Mouse (Mus musculus) liver, embryonic 16.5 days (tissue): ENCODE measurements around the gene Rpl36al. TPM values are rescaled to one million over a fixed set of nuclear protein-coding genes. Genes with fewer than 3 reads are reported as not detected.
A peak's percentile ranks its signal among the peaks of the same experiment; 100 is the strongest.

Experiments used
- ATAC-seq: fragments of 200-750 bp; cut with Nextera tagmentation; 2 replicates; pipeline ENCODE4 v1.8.0; 2017; ENCODE audit warnings: low read depth, mild to moderate bottlenecking, moderate number of reproducible peaks, moderate library complexity
- H3K27ac ChIP-seq: fragments of 300-500 bp; sonication (generic); 2 replicates; pipeline ENCODE4 v1.5.1; 2014; ENCODE audit warnings: mild to moderate bottlenecking, low read length
- H3K27me3 ChIP-seq: fragments of 300-500 bp; sonication (generic); 2 replicates; pipeline ENCODE4 v1.6.1; 2014; ENCODE audit warnings: low read depth, low read length, mixed read lengths; ENCODE audit not compliant: control insufficient read depth, insufficient read depth
- H3K36me3 ChIP-seq: fragments of 300-500 bp; sonication (generic); 2 replicates; pipeline ENCODE4 v1.6.1; 2014; ENCODE audit warnings: mild to moderate bottlenecking; ENCODE audit not compliant: control insufficient read depth, insufficient read depth
- H3K4me1 ChIP-seq: fragments of 300-500 bp; sonication (generic); 2 replicates; pipeline ENCODE4 v1.6.1; 2014; ENCODE audit warnings: low read depth, low read length, mixed read lengths; ENCODE audit not compliant: control insufficient read depth
- H3K4me2 ChIP-seq: fragments of 300-500 bp; sonication (generic); 2 replicates; pipeline ENCODE4 v1.6.1; 2014; ENCODE audit warnings: low read depth, low read length, mixed read lengths
- H3K4me3 ChIP-seq: fragments of 300-500 bp; sonication (generic); 2 replicates; pipeline ENCODE4 v1.5.1; 2014; ENCODE audit warnings: low read depth, mild to moderate bottlenecking, low read length
- H3K9ac ChIP-seq: fragments of 300-500 bp; sonication (generic); 2 replicates; pipeline ENCODE4 v1.6.1; 2014; ENCODE audit warnings: low read depth, low read length
- H3K9me3 ChIP-seq: fragments of 300-500 bp; sonication (generic); replicated peaks from 2 replicates; pipeline ENCODE4 v1.6.1; 2016; ENCODE audit warnings: low read length; ENCODE audit not compliant: control insufficient read depth
- WGBS: fragments of 180-500 bp; shearing (Covaris S2); extraction: QIAGEN DNeasy Blood & Tissue Kit; methylation state at CpG from one replicate; pipeline ENCODE4 v1.1.7; 2014; ENCODE audit not compliant: insufficient replicate concordance; 5-methylcytosine and 5-hydroxymethylcytosine counted together
- polyA plus RNA-seq: library from polyadenylated mRNA; unstranded; fragments of >200 nt; fragmentation: Nextera tagmentation; extraction: Ambion mirVana; gene quantifications from 2 replicates; pipeline ENCODE4 v1.2.1, GENCODE M21; 2015

Rpl36al gene
- polyA plus RNA-seq: 402 and 452 TPM in 2 replicates

GRCm38 (mm10) chr12:69183583-69184308, at the start of gene Rpl36al, which contains the start of gene Mgat2:
Rpl36al (minus strand) TSS chr12:69184083.
Mgat2 (plus strand) TSS chr12:69184157.
- peak within 1 kb of the TSS; percentile 94 for H3K9ac ChIP-seq
- ATAC-seq: peak; percentile 98
- peak within 1 kb of the TSS; percentile 94 for H3K27ac ChIP-seq
- no peaks in the 10 kb centered on the region for H3K9me3 ChIP-seq
- peaks cover 14% of the 10 kb centered on the region for H3K36me3 ChIP-seq
- under 1% methylated on average over 84 of the region's 84 CpGs for WGBS
- peaks cover 23% of the 10 kb centered on the region for H3K4me1 ChIP-seq
- peak within 1 kb of the TSS; percentile 97 for H3K4me2 ChIP-seq
- peak within 1 kb of the TSS; percentile 96 for H3K4me3 ChIP-seq
- no peaks in the 10 kb centered on the region for H3K27me3 ChIP-seq

DNA sequence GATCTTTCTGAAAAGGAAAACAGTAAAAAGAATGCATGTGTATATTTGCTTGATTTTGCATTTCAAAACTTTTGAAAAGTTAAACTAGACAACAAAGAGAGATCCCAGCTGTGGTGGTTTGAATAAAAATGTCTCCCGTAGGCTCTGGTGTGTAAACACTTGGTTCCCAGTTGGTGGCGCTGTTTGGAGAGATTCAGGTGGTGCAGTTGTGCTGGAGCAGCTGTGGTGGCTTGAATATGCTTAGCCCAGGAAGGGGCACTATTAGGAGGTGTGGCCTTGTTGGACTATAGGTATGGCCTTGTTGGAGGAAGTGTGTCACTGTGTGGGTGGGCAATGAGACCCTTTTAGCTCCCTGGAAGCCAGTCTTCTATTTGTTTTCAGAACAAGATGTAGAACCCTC, 45.4 kb upstream of the Rpl36al start:
- no peaks in the 10 kb centered on the region; the same call in 1 of the 2 replicates for H3K36me3 ChIP-seq
- no peak overlapping the region for H3K9ac ChIP-seq
- no peaks in the 10 kb centered on the region for H3K27me3 ChIP-seq
- WGBS: 43% methylated on average over 2 of the region's 2 CpGs
- H3K27ac ChIP-seq: no peak overlapping the region
- no peak for ATAC-seq
- peaks cover 11% of the 10 kb centered on the region for H3K4me1 ChIP-seq
- no peak overlapping the region for H3K4me2 ChIP-seq
- H3K4me3 ChIP-seq: no peak overlapping the region
- H3K9me3 ChIP-seq: no peaks in the 10 kb centered on the region

- H3K36me3 ChIP-seq: no peaks in the 10 kb centered on the region; the same call in 1 of the 2 replicates
- peak within 1 kb of the TSS; percentile 81 for H3K4me2 ChIP-seq
- peak; percentile 95 for ATAC-seq
- H3K9ac ChIP-seq: peak within 1 kb of the TSS; percentile 82
- WGBS: under 1% methylated on average over 37 of the region's 37 CpGs
- H3K4me3 ChIP-seq: peak within 1 kb of the TSS; percentile 87
- H3K27me3 ChIP-seq: no peaks in the 10 kb centered on the region
- H3K27ac ChIP-seq: peak within 1 kb of the TSS; percentile 81
- no peaks in the 10 kb centered on the region for H3K9me3 ChIP-seq
- H3K4me1 ChIP-seq: peaks cover 11% of the 10 kb centered on the region
These were observed 44.0 kb upstream of the Rpl36al start, which contains the start of gene Pole2 for GRCm38 (mm10) chr12:69227776-69228466. Pole2 (minus strand) TSS chr12:69228195.

DNA sequence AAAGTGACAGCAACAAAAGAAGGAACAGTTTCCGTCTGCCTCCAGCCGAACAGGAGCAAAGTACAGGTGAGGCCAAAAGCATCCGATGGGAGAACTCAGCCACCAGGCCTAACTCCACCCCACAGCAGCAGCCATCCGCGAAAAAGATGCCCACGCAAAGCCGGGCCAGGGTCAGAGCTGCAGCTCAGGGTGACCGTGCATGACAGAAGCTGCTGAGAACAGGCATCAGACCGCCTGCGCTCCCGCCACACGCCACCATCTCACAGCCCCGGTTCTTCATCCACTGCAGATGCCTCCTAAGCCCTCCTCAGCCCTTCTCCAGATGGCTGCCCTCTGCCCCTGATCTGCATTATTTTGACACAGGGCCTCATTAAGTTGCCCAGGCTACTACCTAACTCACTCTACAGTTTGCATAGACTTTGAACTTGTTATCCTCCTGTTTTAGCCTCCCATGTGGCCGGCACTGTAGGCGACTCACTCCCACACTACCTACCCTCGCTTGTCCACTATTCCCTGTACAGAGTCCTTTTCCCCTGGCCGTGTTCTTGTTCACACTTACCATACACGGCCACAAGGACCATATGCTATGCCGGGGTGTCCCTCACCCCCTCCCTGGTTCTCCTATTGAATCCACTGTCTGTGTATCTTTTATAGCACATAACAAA, 36.9 kb upstream of the Rpl36al start:
- Histone ChIP-seq H3K36me3 (peaks cover 15% of the 10 kb centered on the region), H3K4me2 (no peak overlapping the region), H3K4me3 (no peak overlapping the region), H3K27me3 (no peaks in the 10 kb centered on the region), H3K27ac (no peak overlapping the region), H3K4me1 (no peaks in the 10 kb centered on the region), H3K9ac (no peak overlapping the region), H3K9me3 (no peaks in the 10 kb centered on the region)
- ATAC-seq: peak; percentile 51; the same call in 1 of the 2 replicates
- WGBS: 83% methylated on average over 19 of the region's 19 CpGs

DNA sequence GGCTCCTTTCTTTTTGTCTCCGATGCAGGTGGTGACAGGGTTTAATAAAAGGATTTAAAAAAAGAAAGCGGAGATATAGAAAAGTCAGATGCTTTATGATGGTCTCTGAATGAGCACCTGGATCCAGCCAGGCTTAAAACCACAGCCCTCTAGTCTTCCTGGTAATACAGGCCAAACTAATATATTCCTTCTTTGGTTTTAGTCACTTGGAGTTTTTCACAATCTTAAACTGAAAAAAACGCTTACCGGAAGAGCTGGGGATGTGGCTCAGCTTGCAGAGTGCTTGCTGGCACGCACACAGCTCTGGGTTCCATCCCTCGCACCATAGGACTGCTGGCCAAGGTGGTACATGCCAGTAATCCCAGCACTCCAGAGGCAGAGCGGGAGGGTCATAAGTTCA, 32.7 kb upstream of the Rpl36al start:
- 90% methylated on average over 7 of the region's 7 CpGs for WGBS
- no peak overlapping the region for H3K4me3 ChIP-seq
- no peak overlapping the region for H3K4me2 ChIP-seq
- H3K36me3 ChIP-seq: peaks cover 30% of the 10 kb centered on the region
- H3K27me3 ChIP-seq: no peaks in the 10 kb centered on the region
- no peak overlapping the region for H3K9ac ChIP-seq
- no peaks in the 10 kb centered on the region for H3K4me1 ChIP-seq
- no peak for ATAC-seq
- H3K9me3 ChIP-seq: no peaks in the 10 kb centered on the region
- H3K27ac ChIP-seq: no peak overlapping the region

DNA sequence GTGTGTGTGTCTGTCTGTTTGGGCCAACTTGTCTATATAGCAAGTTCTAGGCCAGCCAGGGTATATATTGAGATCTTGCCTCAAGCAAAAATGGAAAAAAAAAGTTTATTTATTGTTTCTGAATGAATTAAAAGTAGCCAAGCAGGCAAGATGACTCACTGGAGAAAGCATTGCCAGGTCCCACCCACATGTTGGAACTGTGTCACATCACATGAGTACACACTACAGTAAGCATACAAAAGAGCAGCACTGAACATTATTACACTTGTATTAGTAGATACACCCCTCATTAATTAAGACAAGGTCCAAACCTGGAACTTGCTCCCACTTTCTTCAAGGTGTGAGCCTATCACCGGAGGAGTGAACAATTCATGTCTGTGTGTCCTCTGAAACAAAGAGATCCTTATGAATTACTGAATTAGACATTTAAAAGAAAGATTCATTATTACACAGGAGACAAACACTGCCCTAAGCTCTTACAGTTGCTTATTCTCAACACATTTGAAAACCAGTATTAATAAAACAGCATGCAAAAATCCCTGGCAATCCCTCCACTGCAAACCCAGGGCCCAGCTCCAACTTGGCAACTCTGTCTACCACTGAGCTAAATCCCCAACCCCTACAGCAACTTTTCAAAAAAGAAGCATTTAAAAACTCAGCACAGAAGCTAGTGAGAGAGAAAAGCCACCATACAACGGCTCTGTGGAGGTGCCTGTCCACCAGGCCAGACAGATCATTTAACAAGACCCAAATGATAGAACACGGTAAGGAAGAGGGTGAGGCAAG, 31.3 kb upstream of the Rpl36al start:
- Histone ChIP-seq H3K9me3 (no peaks in the 10 kb centered on the region), H3K27ac (no peak overlapping the region), H3K4me1 (no peaks in the 10 kb centered on the region), H3K4me2 (no peak overlapping the region), H3K4me3 (no peak overlapping the region), H3K27me3 (no peaks in the 10 kb centered on the region), H3K36me3 (peaks cover 28% of the 10 kb centered on the region), H3K9ac (no peak overlapping the region)
- ATAC-seq: no peak
- 84% methylated on average over 3 of the region's 3 CpGs for WGBS

GRCm38 (mm10) chr12:69214393-69214792, 30.5 kb upstream of the Rpl36al start:
- no peaks in the 10 kb centered on the region for H3K9me3 ChIP-seq
- no peak overlapping the region for H3K9ac ChIP-seq
- WGBS: 75% methylated on average over 7 of the region's 7 CpGs
- peaks cover 25% of the 10 kb centered on the region for H3K36me3 ChIP-seq
- H3K4me3 ChIP-seq: no peak overlapping the region
- H3K27ac ChIP-seq: no peak overlapping the region
- ATAC-seq: no peak
- H3K27me3 ChIP-seq: no peaks in the 10 kb centered on the region
- H3K4me1 ChIP-seq: no peaks in the 10 kb centered on the region
- H3K4me2 ChIP-seq: no peak overlapping the region

DNA sequence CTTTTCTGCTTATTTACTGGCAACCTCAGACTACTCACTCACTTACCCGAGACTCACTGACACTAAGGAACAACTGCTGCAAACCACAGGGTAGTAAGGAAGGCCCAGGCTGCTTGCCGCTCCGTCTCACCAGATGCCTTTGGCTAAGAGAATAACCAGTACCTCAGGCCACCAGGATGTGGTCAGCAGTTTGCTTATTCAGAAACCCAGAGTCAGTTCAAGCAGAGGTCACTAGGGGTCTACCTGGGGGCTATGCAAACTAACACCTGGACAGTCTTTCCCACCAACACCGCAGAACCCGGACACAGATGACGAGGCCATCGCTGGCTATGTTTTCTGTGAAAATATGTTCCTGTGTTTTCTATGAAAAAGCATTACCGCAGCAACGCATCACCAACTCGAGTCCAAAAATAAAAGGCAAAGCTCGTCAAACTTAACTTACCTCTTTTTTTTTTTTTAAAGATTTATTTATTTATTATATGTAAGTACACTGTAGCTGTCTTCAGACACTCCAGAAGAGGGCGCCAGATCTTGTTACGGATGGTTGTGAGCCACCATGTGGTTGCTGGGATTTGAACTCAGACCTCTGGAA, 29.4 kb upstream of the Rpl36al start:
- no peaks in the 10 kb centered on the region for H3K27me3 ChIP-seq
- H3K9ac ChIP-seq: no peak overlapping the region
- H3K4me2 ChIP-seq: no peak overlapping the region
- H3K27ac ChIP-seq: no peak overlapping the region
- peaks cover 23% of the 10 kb centered on the region for H3K36me3 ChIP-seq
- H3K9me3 ChIP-seq: no peaks in the 10 kb centered on the region
- no peak overlapping the region for H3K4me3 ChIP-seq
- ATAC-seq: no peak
- H3K4me1 ChIP-seq: no peaks in the 10 kb centered on the region
- WGBS: 78% methylated on average over 13 of the region's 13 CpGs
